31 mouse cellular contexts compared by ENCODE assay signal in genomic region chr2:65014552-65014951, GRCm38 (mm10). TPM values are rescaled to one million over a fixed set of nuclear protein-coding genes. Genes with fewer than 3 reads are reported as not detected.
"Had no signal": no experiment of that assay in that cellular context is flagged by ENCODE, and none has a peak within 500 bp of the region (broad histone marks: within the 10 kb centered on the region; RNA-seq: fewer than 3 reads in every experiment).

No protein-coding gene starts in this region.

- ATAC-seq: liver, embryonic 12.5 days; lung, postnatal 0 days; midbrain, embryonic 13.5 days; midbrain, embryonic 15.5 days; midbrain, embryonic 16.5 days had no signal

- DNase-seq: layer of hippocampus, postnatal 36 days; left cerebral cortex, postnatal 4 days; liver, embryonic 13.5 days; lung, adult 18-20 months; lung, adult 2 months; lung, embryonic 14.5 days; lung, postnatal 10 days; lung, postnatal 14 days; lung, postnatal 36 days; lung, postnatal 4 days; midbrain, embryonic 14.5 days had no signal

- H3K4me1 ChIP-seq: limb, embryonic 10.5 days; limb, embryonic 12.5 days; limb, embryonic 13.5 days; limb, embryonic 15.5 days; liver, embryonic 12.5 days; liver, embryonic 13.5 days; liver, embryonic 15.5 days; lung, embryonic 15.5 days; megakaryocyte, embryonic 14.5 days; midbrain, embryonic 12.5 days; midbrain, embryonic 13.5 days; midbrain, embryonic 15.5 days; neural tube, embryonic 12.5 days had no signal

- H3K27ac ChIP-seq: left cerebral cortex, adult 2 months; limb, embryonic 10.5 days; limb, embryonic 12.5 days; limb, embryonic 13.5 days; limb, embryonic 15.5 days; liver, embryonic 12.5 days; liver, embryonic 13.5 days; liver, embryonic 14.5 days; liver, embryonic 15.5 days; lung, embryonic 15.5 days; macrophage; midbrain, embryonic 12.5 days; midbrain, embryonic 13.5 days; midbrain, embryonic 15.5 days; neural tube, embryonic 12.5 days had no signal

- H3K36me3 ChIP-seq: limb, embryonic 10.5 days; limb, embryonic 12.5 days; limb, embryonic 13.5 days; limb, embryonic 15.5 days; liver, embryonic 12.5 days; liver, embryonic 13.5 days; liver, embryonic 15.5 days; lung, embryonic 15.5 days; midbrain, embryonic 12.5 days; midbrain, embryonic 13.5 days; midbrain, embryonic 15.5 days; neural tube, embryonic 12.5 days had no signal

- H3K4me3 ChIP-seq: left cerebral cortex, adult 2 months; limb, embryonic 10.5 days; limb, embryonic 12.5 days; limb, embryonic 13.5 days; limb, embryonic 15.5 days; liver, embryonic 12.5 days; liver, embryonic 13.5 days; liver, embryonic 15.5 days; lung, embryonic 15.5 days; megakaryocyte, embryonic 14.5 days; midbrain, embryonic 12.5 days; midbrain, embryonic 13.5 days; midbrain, embryonic 15.5 days; myocyte; neural tube, embryonic 12.5 days had no signal

- H3K9me3 ChIP-seq: limb, embryonic 10.5 days; limb, embryonic 12.5 days; limb, embryonic 13.5 days; limb, embryonic 15.5 days; liver, embryonic 12.5 days; liver, embryonic 13.5 days; liver, embryonic 15.5 days; lung, embryonic 15.5 days; midbrain, embryonic 12.5 days; midbrain, embryonic 13.5 days; midbrain, embryonic 15.5 days; neural tube, embryonic 12.5 days had no signal

- H3K9ac ChIP-seq: limb, embryonic 12.5 days; limb, embryonic 13.5 days; limb, embryonic 15.5 days; liver, embryonic 12.5 days; liver, embryonic 13.5 days; liver, embryonic 14.5 days; liver, embryonic 15.5 days; lung, embryonic 14.5 days; lung, embryonic 15.5 days; midbrain, embryonic 12.5 days; midbrain, embryonic 13.5 days; midbrain, embryonic 15.5 days; neural tube, embryonic 12.5 days had no signal

- H3K27me3 ChIP-seq: limb, embryonic 12.5 days; limb, embryonic 13.5 days; limb, embryonic 15.5 days; liver, embryonic 12.5 days; liver, embryonic 13.5 days; liver, embryonic 15.5 days; lung, embryonic 15.5 days; megakaryocyte, embryonic 14.5 days; midbrain, embryonic 12.5 days; midbrain, embryonic 13.5 days; midbrain, embryonic 15.5 days; neural tube, embryonic 12.5 days had no signal

- H3K4me2 ChIP-seq: limb, embryonic 12.5 days; limb, embryonic 13.5 days; limb, embryonic 15.5 days; liver, embryonic 12.5 days; liver, embryonic 13.5 days; liver, embryonic 15.5 days; lung, embryonic 14.5 days; lung, embryonic 15.5 days; midbrain, embryonic 12.5 days; midbrain, embryonic 13.5 days; midbrain, embryonic 15.5 days; neural tube, embryonic 12.5 days had no signal

RNA-seq across cellular contexts. Expression of gene Grb14, which starts 10.2 kb away (rescaled TPM):
- total RNA-seq: megakaryocyte-erythroid progenitor cell, adult 5-6 weeks; monocyte, adult 5-6 weeks had no signal
- polyA plus RNA-seq: macrophage had no signal
